Mouse (Mus musculus) adrenal gland, postnatal 25 days (tissue): ENCODE measurements at regions not wholly inside any gene's neighbourhood (a gene's known extent, or its start where the extent isn't known, plus 50 kb on each side); places are given as distances from the start of the nearest gene placed in this dataset.

ENCODE experiments used
- DNase-seq: peaks from one replicate; pipeline ENCODE4 v3.0.0; 2021; ENCODE audit warnings: mixed read lengths

- DNase-seq: no peak
These were observed 240.7 kb upstream of the Prep start for GRCm38 (mm10) chr10:44826271-44826670.

- no peak for DNase-seq
These were observed 245.3 kb upstream of the Prep start for GRCm38 (mm10) chr10:44821666-44822065.

DNA sequence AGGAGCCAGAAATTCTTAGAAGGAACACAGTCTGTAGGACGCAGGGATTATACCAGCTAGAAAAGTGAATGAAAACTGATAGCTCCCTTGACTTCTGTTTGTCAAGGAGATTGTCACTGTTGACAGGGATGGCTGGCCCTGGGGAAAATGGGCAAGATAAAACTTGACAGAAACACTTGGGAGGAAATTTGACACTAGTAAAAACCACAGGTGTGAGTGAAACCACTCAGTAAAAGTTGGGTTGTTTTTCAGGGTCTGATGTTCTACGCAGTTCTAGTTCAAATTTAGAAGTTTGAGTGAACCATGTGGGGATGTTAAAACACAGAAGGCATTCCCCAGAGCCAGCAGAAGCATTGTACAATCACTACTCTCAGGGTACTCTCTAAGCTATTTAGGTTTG is 246.6 kb upstream of the Prep start:
- no peak for DNase-seq

DNA sequence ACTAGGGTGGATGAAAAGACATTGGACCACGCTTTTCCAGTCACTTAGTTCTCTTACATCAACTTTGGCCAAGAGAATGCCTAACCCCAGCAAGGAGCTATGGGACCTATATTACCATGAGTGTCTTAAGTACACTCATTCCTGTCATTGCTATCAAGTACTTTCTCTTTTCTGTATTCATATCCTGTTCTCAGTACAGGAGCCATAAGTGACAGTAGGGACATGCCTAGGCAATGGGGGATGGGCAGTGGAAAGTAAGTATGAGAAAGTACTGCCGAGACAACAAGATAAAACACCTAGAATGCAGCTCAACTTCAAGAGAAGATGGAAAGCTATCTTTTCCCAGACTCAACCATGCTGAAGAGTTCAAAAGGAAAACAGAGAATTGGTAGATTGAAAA is 247.6 kb upstream of the Prep start:
- no peak for DNase-seq

DNA sequence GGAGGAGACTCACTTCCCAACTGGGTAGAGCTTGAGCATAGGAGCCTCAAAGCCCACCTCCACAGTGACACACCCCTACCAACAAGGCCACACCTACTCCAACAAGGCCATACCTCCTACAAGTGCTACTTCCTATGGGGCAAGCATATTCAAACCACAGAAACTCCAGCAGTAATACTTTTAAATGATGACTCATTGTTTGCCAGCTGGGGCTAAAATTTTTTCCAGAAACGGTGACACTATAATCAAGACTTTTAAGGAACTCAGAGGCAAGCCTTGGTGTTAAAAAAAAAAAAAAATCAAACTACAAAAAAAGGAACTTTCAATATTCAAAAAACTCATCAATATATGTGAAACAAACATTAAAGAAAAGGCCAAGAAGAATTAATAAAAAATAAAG is 248.4 kb upstream of the Prep start:
- DNase-seq: no peak

DNA sequence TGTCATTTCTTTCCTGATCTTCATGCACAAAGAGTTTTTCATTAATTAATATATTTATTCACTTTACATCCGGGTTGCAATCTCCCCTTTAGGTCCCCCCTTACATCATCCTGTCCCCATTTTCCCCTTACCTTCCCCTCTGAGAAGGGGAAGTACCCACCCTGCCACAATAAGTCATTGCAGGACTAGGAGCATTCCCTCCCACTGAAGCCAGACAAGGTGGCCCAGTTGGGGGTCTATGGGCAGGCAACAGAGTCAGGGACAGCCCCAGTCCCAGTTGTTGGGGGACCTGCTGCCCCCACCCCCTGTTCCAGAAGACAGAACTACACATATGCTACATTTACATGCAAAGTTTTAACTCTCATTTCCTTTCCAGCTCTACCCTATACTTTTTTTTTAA is 267.9 kb upstream of the Prdm1 start:
- DNase-seq: no peak

- no peak for DNase-seq
These were observed 257.1 kb upstream of the Prdm1 start for GRCm38 (mm10) chr10:44785386-44785785.

DNA sequence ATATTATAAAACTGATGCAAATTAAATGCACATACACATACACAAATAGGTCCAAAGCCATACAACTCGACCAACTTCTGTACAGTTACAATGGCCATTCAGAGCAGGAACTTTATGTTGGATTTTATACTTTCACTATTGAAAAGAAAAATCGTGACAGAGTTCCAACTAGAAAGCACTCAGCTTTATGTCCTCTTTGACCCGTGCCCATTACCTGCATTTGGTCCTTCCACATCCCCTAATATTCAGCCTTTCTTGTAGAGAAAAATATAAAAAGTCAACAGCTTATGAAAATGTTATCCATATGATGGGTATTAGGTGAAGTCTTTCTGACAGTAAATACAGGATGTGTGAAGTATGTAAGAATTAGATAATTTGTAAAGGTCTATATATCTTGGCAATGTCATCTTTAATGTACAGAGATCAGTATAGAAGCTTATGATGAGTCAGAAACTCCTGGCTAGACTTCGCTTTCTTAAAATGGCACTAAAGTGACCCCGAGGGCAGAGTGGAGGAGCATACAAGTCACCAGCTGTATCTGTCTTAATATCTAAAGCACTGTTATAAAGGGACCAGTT is 252.2 kb upstream of the Prdm1 start:
- DNase-seq: no peak

- DNase-seq: peak; percentile 5
These were observed 251.4 kb upstream of the Prdm1 start for GRCm38 (mm10) chr10:44779568-44780207.

DNA sequence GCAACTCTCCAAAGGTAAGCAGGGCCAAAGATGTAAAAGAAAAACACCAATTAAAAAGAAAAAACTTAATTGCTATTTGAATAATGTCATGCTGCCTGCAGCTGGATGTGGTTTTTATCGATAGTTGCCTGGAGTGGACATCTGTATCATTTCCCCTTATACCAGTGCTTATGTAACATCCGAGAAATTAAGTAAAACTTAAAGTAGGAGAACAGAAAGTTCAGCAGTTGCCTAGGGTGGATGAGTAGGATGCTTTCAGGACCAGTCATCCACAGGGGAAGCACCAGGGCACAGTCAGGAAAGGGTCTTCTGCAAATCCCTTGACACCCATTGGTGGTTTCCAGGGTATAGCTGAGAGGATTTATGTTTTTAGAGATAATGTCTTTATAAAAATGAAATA is 248.9 kb upstream of the Prdm1 start:
- DNase-seq: no peak

GRCm38 (mm10) chr10:44776175-44776574 is 247.9 kb upstream of the Prdm1 start:
- no peak for DNase-seq

GRCm38 (mm10) chr10:44765527-44765926 is 237.2 kb upstream of the Prdm1 start:
- no peak for DNase-seq

DNA sequence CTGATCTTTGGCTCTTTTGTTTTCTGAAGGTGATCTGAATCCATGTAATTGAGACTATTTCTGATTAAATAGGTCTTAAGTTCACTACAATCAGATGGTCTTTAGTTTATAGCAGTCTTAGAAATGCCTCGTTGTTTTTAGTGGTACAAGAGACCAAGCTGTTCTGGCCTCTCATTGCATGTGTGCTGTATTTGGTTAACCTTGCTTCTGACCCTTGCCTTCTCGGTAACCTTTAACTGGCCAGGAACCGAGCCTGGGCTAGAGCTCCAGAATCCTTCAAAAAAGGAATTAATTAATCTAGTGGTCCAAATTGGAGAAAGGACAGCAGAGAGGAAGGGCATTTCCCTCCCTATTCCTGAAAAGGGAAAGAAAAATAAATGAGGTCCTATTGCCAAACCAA is 234.8 kb upstream of the Prdm1 start:
- DNase-seq: no peak

DNA sequence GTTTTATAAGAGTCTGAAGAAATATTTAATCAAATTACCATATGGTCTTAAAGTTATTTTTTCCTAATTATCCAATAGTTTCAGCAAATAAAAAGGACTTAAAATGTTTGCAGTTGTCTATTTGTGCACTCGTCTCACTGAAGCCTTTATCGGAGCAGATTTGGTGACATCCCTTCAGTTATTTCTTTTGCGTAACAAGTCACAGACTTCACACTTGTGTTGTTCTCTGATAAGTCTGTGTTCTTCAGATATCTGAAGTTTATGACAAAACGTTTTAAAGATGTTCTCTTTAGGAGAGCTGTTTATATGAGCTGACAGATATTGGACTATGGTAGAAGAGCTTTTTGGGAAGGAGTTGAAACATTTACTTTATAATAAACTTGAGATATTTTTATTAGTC is 233.8 kb upstream of the Prdm1 start:
- DNase-seq: no peak

GRCm38 (mm10) chr10:44761324-44761723 is 233.0 kb upstream of the Prdm1 start:
- DNase-seq: no peak

DNA sequence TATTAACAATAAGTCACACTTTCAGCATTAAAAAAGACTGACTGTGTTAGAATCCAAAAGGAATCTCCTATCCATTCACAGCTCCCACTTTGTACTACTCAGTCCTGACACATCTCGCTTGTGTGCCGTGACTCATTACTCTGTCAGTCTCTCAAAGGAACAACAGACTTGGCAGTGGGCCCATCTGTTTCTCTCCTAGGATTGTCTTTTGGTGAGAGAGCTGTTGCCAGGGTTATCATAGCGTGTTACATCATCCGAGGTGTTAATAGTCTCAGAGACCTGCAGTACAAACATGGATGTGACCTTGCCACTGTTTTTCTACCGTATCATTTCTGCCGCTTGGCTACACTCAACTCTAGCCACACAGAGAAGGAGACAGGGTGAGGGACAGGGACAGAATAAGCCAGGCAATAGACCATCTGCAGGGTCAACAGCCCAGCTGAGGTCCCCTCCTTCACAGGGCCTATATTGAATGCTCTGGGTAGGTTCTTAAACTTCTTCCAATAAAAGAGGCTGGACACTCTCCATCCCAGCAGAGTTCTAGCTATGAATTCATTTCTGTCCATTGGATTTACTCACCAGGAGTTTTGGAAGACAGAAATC is 227.2 kb upstream of the Prdm1 start:
- peak; percentile 69 for DNase-seq

DNA sequence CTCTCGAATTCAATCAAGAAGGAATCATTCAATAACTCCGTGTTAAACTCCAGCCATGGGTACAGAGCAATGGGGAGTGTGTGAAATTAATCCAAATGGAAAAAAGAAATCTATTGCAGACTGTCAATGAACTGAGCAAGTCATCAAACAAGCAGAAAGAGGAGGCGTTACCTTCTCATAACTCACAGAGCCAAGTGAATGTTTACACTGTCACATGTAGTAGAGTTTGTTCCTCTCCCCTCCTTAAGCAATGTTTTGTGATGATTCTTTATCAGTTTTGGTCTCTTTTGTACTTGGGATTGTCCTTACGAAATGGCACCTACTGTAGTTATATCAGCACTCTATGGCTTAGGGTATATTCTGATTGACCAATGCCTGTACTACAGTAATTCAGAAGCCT is 226.6 kb upstream of the Prdm1 start:
- DNase-seq: no peak

DNA sequence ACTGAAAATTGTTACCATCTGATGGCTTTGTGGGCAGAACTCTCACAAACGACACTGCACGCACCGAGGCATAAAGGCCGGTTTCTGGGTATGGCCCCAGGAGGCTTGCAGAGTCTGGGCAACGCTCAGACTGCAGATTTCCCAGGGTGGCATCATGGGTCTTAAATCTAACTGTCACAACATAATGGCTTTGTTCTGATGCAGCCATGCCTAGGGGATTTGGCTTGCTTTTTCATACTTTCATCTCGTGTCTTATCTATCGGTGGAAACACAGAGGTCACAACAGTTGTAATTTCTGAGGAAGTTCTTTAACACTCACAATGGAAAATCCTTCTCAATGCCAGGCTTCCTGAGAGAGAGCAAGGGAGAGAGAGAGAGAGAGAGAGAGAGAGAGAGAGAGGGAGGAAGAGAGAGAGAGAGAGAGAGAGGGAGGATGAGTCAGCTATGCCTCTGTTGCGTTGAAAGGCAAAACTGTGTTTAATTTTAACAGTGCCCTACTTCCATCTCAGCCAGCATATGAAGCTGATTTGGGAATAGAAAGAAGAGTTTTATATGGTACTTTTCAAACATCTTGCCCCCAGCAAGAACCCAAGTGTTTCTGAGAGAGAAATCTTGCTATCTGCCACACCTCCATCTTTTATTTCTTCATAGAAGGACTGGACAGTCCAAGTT is 224.6 kb upstream of the Prdm1 start:
- no peak for DNase-seq

DNA sequence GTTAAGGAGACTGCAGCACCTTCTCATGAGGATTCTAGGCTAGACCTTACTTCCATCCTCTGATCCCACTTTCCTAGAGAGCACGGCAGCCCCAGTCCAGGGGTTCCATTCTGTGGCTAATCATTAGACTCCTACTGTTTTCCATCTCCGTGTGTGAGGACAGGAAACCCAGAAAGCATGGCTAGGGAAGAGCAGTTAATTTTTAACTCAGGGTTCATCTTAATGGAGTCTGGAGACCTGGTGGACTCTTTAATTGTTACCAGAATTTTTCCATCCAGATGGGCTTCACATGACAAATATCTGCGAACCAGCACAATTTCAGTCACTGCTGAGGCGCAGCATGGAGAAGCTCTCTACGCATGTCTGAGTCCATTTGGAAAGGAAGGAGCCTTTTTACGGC is 222.8 kb upstream of the Prdm1 start:
- no peak for DNase-seq

GRCm38 (mm10) chr10:44749206-44749605 is 220.9 kb upstream of the Prdm1 start:
- DNase-seq: no peak

- DNase-seq: no peak
These were observed 219.1 kb upstream of the Prdm1 start for GRCm38 (mm10) chr10:44747419-44747818.

DNA sequence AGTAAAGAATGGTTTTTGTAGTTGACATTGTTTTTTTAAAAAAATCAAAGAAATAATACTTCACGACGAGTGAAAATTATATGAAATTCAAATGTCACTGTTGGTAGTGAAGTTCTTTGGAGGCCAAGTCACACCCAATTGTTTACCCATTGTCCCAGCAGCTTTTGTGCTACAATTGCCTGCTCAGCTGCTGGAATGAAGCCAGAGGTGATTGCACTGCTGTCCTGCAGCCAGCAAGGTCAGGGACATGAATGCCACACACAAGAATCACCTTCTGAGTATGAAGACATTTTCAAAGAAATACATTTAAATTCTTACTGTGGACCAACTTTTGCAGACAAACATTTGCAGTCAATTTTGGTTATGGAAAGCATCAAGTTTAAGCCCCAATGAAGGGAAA is 215.9 kb upstream of the Prdm1 start:
- DNase-seq: peak; percentile 75

GRCm38 (mm10) chr10:44733641-44734040 is 205.3 kb upstream of the Prdm1 start:
- DNase-seq: no peak

GRCm38 (mm10) chr10:44730721-44731120 is 202.4 kb upstream of the Prdm1 start:
- no peak for DNase-seq
